Mouse (Mus musculus) heart, postnatal 25 days (tissue): ENCODE results near the gene Lemd2. TPM values are rescaled to one million over a fixed set of nuclear protein-coding genes. Genes with fewer than 3 reads are reported as not detected.
"Not testable (repeated sequence)": the region's sequence is repeated elsewhere in the genome, so short reads cannot be mapped to it uniquely, and the experiment has no call there.

Experiments
- DNase-seq: peaks from one replicate; pipeline ENCODE4 v3.0.0; 2022; ENCODE audit warnings: low spot score
- intact Hi-C: fragments of 180-260 bp; cut with DNase I; formaldehyde crosslinking; loops from one replicate; pipeline ENCODE4 v1.15.1; 2025
- total RNA-seq, 2 experiments: library from RNA; stranded (reverse); gene quantifications; 2 replicates each; pipeline ENCODE4 v1.2.3; 2021

The Lemd2 gene
- total RNA-seq = 10 to 100 TPM; 28.8 to 29.4 TPM

DNA sequence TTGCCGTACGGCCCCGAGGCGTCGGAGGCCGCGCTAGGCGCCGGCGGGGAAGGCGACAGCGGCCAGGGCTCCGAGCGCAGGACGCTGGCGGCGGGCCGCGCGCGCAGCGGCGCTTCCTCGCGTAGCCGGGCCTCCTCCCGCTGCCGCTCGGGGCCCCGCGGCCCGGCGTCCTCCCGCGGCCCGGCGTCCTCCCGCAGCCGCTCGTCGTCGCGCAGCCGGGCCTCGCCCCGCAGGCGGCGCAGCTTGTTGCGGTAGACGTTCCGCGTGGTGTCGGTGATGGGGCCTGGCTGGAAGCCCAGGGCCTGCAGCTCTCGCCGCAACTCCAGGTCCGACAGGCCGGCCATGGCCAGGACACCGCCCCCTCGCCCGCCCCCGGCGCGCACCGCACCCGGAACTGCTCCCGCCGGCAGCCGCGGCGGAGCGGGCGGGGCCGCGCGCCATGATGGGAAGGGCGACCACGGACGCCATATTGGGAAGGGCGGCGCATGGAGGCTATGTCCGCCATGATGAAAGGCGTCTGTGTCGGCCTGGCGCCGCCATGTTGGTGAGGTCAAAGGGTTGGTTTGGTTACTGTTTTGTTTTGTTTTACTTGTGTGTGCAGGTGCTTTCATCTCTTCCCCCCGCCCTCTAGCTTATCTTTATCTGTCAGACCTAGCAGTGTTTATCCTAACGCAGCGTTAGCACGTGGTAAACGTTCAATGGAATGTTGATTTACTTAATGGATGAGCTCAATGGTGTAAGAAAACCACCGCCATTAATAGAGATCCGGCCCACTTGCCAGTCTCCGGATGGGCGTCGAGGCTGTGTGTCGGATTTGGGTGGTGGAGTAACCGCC is at the start of gene Lemd2:
Gene Lemd2, minus strand, starts transcription at position 395 of the 835 bp plus-strand sequence.
- peak; percentile 93 for DNase-seq
- intact Hi-C loops = loop anchor here (2.0 to 5.0 kb wide), 4 partner anchors 72 to 1267 kb away; partner anchors contain the start of genes RPS10-NUDT3, Rps10 and Uqcc2

DNA sequence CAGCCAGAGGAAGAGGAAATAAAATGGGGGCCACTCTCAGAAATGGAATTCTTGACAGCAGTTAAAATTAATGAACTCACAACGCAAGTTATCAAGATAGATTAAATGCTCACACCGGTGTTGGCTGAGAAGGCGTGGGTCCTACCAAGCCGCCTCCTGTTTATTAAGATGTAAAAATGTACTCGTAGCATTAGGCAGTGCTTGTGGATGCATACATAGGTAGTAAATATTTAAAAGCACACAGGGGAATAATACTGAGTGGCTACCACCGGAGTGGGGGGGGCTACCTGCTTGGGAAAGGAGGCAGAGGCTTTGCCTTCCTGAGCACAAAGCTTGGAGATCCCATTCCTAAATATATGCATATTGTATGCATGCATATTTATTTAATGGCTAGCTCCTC is 46.9 kb upstream of the Lemd2 start:
- DNase-seq = no peak
- intact Hi-C loops = no loop called here

DNA sequence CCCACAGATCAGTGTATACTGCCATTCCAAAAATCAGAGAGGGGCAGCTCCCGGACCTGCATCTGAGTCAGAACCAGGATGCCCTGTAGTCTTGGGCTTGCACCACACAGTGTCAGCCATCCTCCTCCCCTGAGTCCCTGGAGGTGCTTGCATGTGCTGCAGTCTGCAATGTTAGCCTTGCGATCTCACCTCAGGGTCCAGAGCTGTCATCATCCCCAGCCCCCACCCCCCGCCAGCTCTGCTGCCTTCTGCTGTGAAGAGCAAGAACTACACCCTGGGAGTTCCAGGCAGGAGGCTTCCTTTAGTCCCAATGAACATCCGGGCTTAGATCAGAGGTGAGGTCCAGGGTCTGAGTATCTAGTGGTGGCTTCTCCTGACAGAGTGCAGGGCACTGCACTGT is 46.2 kb upstream of the Lemd2 start:
- intact Hi-C loops = no loop called here
- no peak for DNase-seq

DNA sequence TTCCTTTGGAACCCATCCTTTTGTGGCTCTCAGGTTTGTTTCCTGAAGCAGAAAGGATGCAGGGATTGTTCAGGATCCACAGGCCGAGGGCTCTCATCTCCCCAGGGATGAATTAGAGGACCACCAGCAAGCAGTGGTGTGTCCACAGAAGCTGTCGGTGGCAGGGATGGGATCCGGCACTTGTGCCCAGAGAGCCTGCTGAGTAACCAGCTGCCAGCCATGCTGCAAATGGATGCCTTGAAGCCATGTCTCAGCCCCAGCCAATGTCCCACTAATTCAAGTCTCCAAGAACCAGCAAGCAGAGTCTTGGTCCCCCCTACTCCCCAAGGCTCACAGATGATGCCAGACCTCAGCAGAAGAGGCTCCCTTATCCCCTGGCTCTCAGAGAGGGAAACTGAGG is 44.8 kb upstream of the Lemd2 start:
- DNase-seq = no peak
- intact Hi-C loops = no loop called here

DNA sequence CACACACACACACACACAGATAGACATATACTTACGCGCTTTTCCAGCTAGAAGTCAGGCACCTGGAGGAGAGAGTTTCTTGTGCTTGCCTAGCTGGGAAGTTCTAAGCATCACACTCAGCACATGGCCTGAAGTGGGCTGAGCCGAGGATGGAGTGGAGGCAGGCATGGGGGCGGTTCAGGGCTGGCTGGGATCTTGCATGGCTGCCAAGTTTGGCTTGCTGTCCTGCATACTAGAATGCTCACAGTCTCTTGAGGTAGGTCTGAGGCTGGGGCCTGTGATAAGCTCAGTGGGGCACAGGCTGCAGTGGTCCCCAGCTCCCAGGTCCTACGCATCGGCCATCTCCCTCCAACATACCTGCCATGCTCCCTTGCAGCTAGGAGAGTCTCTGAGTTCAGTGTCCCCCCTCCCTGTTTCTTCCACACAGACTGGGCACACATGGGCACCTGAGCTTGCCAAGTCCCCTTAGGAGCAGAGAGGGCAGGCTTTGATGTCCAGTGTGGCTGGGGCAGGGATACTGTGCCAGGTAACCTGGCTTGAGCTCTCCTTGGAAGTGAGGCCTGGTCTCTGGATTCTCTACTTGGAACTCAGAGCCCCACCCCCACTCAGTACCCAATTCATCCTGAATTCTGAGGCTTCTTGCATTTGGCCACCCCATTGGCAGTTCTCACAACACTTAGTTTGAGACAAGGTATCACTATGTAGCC is 43.6 kb upstream of the Lemd2 start:
- DNase-seq = no peak
- intact Hi-C loops = no loop called here

DNA sequence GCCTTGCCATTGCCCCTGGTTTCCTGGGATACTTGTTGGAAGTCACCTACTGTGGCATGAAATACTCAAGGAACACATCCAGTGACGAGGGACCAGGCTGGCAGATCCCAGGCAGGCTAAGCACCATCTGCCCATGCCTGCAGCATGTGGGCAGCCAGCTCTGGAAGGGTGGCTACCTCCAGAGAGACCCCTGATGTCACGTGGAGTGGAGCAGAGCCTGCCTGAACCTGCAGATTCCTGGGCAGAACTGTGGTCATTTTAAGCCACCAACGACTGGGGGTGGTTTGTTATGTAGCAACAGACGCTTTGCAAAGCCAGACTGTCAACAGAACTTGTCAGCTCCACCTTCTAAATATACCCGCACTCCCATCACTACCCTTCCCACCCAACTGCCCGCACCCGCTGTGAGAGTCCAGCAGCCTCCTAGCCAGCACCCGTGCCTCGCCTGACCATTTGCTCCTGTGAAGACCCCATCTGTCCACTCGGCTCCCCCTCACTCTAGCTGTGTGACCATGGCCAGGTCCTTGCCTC is 41.6 kb upstream of the Lemd2 start:
- intact Hi-C loops = no loop called here
- no peak for DNase-seq

DNA sequence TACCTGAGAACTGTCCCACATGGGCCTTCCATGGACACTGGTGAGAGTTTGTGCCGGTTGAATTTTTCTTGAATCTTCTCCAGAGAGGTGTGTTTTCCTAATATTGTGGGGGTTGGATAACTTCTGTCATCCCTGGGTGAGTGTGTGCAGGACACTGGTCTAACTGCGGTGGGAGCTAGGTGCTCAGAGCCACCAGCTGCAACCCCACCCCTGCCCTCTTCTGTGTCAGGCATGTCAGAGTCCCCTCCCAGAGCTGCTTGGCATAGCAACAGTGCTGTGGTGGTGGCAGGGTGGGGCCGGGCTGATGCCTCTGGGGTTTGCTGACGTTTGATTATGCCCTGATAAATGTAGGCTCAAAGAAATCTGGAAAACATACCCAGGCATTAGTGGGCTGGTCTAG is 40.6 kb upstream of the Lemd2 start:
- DNase-seq = no peak
- intact Hi-C loops = no loop called here

DNA sequence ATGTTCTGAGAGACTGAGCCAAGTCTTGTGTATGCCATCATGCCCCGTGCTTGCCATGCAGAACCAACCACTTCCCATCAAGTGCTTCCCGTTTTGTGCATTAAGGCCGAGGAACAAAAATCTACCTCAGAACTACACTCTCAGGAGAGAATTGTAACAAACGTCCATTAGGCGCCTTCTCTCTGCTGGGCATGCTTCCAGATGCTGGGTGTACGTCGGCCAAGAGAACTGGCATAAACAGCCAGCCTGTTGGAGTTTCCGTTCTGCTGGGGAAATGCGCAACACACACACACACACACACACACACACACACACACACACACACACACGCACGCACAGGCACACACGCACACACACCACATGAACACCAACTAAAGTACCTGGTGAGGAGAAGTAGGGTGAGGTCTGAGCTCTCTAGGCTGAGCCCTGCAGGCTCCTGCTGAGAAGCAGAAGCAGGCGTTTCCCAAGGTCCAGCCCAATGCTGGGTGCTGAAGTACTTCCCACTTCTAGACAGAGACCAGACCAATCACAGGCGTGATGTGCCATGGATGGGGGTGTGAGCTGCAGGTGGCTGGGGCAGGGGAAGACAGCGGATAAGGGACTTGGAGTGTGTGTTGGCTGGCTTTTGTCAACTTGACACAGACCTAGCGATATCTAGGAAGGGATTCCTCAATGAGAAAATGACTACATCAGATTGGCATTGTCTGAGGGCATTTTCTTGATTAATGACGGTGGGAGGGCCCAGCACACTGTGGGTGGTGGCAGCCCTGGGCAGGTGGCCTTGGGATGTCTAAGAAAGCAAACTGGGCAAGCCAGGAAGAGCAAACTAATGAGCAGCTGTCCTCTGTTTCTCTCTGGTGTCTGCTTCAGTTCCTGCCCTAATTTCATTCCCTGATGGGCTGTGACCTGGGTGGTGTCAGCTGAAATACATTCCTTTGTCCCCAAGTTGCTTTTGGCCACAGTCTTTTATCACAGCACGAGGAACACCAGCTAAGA is 38.2 kb upstream of the Lemd2 start:
- DNase-seq = no peak
- intact Hi-C loops = no loop called here

DNA sequence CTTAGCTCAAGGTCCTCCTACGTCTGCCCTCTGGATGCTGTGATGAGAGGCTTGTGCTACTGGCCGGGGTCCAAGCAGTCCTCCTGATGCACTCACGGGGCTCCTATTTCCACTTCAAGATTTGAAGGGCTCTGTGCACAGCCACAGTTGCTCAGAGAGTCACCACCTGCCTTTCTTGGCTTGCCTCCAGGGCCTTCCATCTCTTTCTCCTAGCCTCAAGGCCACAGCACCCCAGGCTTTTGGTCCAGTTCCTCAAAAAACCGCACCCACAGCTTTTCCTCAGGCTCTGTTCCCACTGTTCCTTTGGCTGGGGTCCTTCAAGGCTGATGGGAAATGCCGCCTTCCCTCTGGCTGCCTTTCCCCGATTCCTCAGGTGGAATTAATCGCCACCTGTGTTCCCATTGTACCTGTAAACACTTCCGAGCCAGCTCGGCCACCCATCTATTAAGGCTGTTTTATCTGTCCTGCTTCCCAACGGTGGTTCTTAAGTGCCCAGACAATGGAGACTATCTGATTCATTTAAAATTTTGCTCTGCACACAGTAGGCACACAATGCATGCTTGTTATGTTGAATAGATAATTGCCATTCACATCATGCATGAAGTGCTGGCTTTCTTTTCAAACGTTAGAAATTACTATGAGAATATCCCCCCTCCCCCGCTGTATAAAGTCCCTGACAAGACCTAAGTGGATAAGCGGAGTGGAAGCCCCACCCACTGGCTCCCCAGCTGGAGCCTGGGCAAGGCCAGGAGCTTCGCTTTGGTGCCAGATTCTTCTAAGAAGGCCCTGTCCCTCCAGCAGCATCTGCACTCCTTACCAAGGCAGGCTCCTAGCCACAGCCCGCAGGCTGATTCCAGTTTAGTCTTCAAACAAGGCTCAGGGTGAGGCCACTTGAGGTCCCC is 36.5 kb upstream of the Lemd2 start:
- intact Hi-C loops = no loop called here
- peak; percentile 61 for DNase-seq

DNA sequence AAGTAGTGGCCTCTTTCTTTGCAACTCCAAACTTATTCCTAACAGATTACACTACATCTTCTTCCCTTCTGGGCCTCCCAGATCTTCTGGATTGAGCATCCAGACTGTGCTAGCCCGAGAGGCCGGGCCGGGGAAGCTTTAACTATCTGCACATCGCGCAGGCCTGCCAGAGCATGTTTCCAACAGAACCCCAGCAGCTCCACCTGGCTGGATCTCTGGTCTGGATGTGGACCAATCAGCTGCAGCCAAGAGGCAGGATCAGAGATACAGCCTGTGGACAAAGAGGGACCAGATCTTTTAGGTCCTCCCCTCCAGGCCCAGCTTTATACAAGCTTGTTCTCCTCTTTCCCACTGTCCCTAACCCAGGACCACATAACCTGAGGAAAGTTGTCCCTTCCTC is 35.7 kb upstream of the Lemd2 start:
- intact Hi-C loops = no loop called here

DNA sequence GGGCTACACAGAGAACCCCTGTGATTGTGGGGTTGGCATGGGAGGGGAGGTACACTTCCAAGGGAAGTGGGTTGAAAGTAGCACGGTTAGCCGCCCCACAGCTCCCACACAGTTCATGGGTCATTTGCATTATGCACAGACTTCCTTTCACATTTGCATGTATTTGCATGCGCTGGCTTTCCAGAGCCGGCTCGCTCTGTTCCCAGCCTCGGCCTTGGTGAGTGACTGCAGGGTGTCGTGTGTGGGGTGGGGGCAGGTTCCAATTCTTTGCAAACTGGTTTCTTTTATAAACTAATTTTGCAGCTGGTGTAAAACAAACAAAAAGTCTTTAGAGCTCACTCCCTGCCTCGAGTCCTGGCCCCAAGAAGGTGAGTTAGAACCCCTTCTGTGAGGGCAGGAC is 34.4 kb upstream of the Lemd2 start:
- no peak for DNase-seq
- intact Hi-C loops = no loop called here

More for the DNA sequence above, 35.7 kb upstream of the Lemd2 start:
- no peak for DNase-seq

DNA sequence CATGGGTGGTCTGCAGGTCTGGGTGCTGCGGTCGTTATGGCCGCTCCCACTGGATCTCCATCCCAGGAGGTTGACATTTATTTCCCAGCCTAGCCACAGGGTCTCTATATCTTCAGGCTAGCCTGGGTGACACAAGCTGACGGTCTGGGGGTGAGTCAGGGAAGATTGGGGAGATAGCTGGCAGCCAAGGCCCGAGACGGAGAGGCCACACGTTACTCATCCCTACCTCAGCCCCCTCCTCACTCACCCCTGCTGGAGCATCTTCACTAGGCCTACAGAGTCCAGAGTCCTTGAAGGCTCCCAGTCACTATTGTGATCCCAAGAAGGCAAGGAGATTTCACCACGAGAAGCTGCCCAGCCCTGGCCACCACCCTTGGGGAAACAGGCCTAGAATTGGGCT is 33.5 kb upstream of the Lemd2 start:
- intact Hi-C loops = no loop called here
- no peak for DNase-seq

DNA sequence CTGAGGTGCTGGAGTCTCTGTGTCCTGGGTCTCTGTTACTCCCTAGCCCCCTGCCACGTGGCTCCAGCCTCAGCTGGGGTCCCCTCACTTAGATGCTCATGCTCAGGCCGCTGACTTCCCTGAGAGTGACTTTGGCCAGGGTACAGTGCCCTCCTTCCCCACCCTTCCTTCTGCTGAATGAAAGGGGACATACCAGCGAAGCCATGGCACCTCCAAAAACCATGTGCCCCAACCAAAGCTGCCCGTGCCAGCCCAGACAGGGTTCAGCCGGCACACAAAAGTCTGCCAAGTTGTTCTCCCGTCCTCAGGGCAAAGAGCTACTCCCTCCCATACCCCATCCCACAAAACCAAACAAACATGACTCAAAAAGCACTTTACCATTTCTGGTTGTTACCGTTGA is 29.0 kb upstream of the Lemd2 start:
- no peak for DNase-seq
- intact Hi-C loops = no loop called here

DNA sequence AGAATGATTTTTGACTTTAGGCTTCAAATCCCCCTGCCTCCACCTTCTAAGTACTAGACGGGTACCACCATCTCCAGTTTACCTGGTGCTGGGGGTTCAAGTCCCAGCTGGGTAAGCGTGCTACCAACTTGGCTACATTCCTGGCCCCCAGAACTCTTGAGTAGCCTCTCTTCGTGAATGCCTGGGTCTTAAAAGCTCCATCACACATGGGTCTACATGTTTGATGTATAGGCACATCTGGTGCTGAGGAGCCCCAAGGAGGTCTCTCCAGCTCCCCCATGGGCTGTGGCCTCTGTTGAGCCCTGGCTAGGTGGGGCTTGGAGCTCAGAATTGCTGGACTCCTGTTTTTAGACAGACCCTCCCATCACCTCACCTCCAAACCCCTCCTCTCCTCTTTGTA is 27.9 kb upstream of the Lemd2 start:
- no peak for DNase-seq
- intact Hi-C loops = no loop called here

DNA sequence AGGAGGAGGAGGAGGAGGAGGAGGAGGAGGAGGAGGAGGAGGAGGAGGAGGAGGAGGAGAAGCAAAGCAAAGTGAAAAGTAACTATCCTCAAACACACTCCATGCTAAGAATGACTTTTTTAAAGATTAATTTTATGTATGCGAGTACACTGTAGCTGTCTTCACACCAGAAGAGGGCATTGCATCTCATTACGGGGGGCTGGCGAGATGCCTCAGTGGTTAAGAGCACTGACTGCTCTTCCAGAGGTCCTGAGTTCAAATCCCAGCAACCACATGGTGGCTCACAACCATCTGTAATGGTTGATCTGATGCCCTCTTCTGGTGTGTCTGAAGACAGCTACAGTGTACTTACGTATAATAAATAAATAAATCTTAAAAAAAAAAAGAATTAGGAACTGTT is 27.3 kb upstream of the Lemd2 start:
- intact Hi-C loops, DNase-seq: not testable (repeated sequence)

DNA sequence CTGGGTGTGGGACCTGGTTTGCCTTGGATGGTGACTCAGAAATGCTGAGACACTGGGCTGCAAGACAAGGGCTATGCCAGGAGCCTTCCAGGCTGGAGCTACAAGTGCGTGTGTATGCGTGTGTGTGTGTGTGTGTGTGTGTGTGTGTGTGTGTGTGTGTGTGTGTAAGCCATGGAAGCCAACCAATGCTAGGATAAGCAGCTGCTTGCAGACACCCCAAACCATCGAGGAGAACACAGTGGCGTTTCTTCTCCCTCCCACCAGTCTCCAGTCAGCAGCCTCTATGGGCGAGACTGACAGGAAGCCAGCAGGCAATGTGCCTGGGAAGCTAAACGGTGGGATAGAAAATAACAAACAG is 26.9 kb upstream of the Lemd2 start:
- intact Hi-C loops = no loop called here
- no peak for DNase-seq

DNA sequence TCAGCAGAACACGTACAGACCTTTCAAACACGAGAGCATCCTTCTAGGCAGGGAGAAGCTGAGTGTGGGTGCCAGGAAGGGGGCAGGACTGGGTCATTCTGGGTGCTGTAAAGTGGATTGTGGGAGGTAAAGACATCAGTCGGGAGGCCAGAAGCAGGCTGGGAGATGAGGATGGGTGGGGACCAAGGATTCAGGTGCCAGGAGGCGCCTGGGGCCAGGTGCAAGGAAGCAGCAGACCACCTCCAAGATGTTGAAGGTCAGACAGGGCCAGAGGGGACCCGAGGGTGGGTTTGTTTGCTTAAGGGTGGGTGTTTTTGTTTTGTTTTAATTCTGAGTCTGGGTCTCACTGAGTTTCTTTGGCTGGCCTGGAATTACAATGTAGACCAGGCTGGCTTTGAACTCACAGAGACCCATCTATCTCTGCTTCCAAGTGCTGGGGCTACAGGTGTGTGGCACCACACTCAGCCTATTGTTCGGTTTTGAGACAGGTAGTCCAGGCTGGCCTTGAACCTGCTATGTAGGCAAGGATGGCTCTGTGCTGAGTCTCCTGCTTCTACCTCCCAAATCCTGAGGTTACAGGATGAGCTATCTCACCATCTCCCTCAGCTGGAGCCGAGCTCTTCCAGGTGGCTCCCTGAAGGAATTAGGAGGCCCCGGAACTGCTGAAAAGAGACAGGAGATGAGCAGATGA is 26.3 kb upstream of the Lemd2 start:
- DNase-seq = no peak
- intact Hi-C loops = no loop called here

DNA sequence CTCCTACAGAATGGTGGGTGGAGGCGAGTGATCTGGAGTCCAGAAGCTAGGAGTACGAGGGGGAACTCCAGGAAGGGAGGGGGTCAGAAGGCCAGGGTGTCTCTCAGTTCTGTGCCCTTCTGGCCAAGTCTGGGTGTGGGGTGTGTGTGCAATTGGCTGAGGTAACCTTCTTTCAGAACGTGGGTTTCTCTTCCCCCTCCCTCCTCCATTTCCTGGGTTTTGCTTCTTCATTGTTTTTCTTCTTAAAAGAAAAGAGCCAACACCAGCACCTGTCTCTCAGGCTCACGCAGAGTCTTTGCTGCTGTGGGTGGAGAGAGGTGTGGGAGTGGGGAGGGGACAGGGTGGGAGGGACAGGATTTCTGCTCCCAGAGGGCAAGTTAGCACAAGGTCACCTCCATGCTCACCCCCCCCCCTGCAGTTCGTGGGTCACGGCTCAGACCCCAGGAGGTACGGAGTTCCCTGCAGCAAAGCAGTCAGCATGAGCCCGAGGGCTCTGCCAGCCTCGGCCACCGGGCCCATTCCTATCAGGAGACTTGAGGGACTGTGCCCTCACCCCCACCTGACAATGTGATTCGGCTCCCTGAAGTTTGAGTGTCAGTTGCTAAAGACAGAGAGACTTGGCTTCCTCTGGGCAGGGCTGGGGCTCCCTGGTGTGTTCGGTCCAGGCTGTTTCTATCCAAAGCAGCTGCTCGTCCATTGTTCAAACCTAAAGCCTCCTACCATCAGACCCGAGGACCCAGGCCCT is 25.6 kb upstream of the Lemd2 start:
- DNase-seq = no peak
- intact Hi-C loops = no loop called here
